Mouse (Mus musculus) left cerebral cortex, postnatal 10 days (tissue): ENCODE data around the gene Dnajc8. TPM values are rescaled to one million over a fixed set of nuclear protein-coding genes. Genes with fewer than 3 reads are reported as not detected.
"Not testable (repeated sequence)": the region's sequence is repeated elsewhere in the genome, so short reads cannot be mapped to it uniquely, and the experiment has no call there.

Experiments
- DNase-seq, 2 experiments: peaks; one replicate each; pipeline ENCODE4 v3.0.0; 2021 to 2022; ENCODE audit warnings: low spot score in 2 of 2, mixed read lengths in 1 of 2; ENCODE audit errors: extremely low spot score in 1 of 2
- intact Hi-C: fragments of 180-260 bp; cut with DNase I; formaldehyde crosslinking; loops from one replicate; pipeline ENCODE4 v1.15.1; 2025
- total RNA-seq, 2 experiments: library from RNA; stranded (reverse); gene quantifications; 2 replicates each; pipeline ENCODE4 v1.2.3; 2021

The Dnajc8 gene
- total RNA-seq, 2 experiments from 2014 or later = 74.6 to 83.5 TPM

- DNase-seq = no peak
- intact Hi-C loops = no loop called here
Observed at GRCm38 (mm10) chr4:132554221-132554620, 18.9 kb downstream of the Dnajc8 start.

- intact Hi-C loops = no loop called here
Observed at GRCm38 (mm10) chr4:132554653-132555052, 19.3 kb downstream of the Dnajc8 start.

GRCm38 (mm10) chr4:132555550-132555949 lies 20.2 kb downstream of the Dnajc8 start:
- intact Hi-C loops, DNase-seq: not testable (repeated sequence)

More at GRCm38 (mm10) chr4:132554653-132555052, 19.3 kb downstream of the Dnajc8 start:
- DNase-seq = no peak

- no peak for DNase-seq
- intact Hi-C loops = no loop called here
Observed at GRCm38 (mm10) chr4:132563261-132563660, 27.9 kb downstream of the Dnajc8 start.

- DNase-seq = peak; percentile 28 to 55
- intact Hi-C loops = no loop called here
Observed at GRCm38 (mm10) chr4:132563965-132564364, 28.6 kb downstream of the Dnajc8 start, which contains the start of gene Ptafr. Gene Ptafr, plus strand, starts transcription at chr4:132564067.

- intact Hi-C loops = loop anchor here (5.0 kb wide), 1 partner anchor 52 kb away; no protein-coding TSS in a partner anchor
- no peak for DNase-seq
Observed at GRCm38 (mm10) chr4:132565089-132565747, 29.9 kb downstream of the Dnajc8 start.

GRCm38 (mm10) chr4:132567361-132567779 lies 32.0 kb downstream of the Dnajc8 start:
- peak in 1 of 2 experiments; percentile 51 for DNase-seq
- intact Hi-C loops = loop anchor here (5.0 kb wide), 1 partner anchor 50 kb away; no protein-coding TSS in a partner anchor

- intact Hi-C loops = loop anchor here (5.0 kb wide), 1 partner anchor 48 kb away; no protein-coding TSS in a partner anchor
- DNase-seq = no peak
Observed at GRCm38 (mm10) chr4:132569115-132569514, 33.8 kb downstream of the Dnajc8 start.

GRCm38 (mm10) chr4:132571190-132571589 lies 35.8 kb downstream of the Dnajc8 start:
- no peak for DNase-seq
- intact Hi-C loops = no loop called here

GRCm38 (mm10) chr4:132573327-132573726 lies 38.0 kb downstream of the Dnajc8 start:
- intact Hi-C loops = no loop called here
- no peak for DNase-seq

- intact Hi-C loops = no loop called here
- DNase-seq = no peak
Observed at GRCm38 (mm10) chr4:132574809-132575347, 39.5 kb downstream of the Dnajc8 start.

GRCm38 (mm10) chr4:132583781-132584180 lies 48.4 kb downstream of the Dnajc8 start:
- intact Hi-C loops = no loop called here
- no peak for DNase-seq

- intact Hi-C loops = no loop called here
- DNase-seq = no peak
Observed at GRCm38 (mm10) chr4:132584975-132585374, 49.6 kb downstream of the Dnajc8 start.

- intact Hi-C loops = no loop called here
- no peak for DNase-seq
Observed at GRCm38 (mm10) chr4:132586282-132586681, 50.9 kb downstream of the Dnajc8 start.

GRCm38 (mm10) chr4:132588512-132588911 lies 53.2 kb downstream of the Dnajc8 start:
- no peak for DNase-seq
- intact Hi-C loops = no loop called here

- intact Hi-C loops = no loop called here
- DNase-seq = no peak
Observed at GRCm38 (mm10) chr4:132590642-132591041, 55.3 kb downstream of the Dnajc8 start.

GRCm38 (mm10) chr4:132592958-132593357 lies 57.6 kb downstream of the Dnajc8 start:
- intact Hi-C loops = no loop called here
- no peak for DNase-seq

GRCm38 (mm10) chr4:132594191-132594590 lies 58.8 kb downstream of the Dnajc8 start:
- intact Hi-C loops = no loop called here
- no peak for DNase-seq

- no peak for DNase-seq
- intact Hi-C loops = no loop called here
Observed at GRCm38 (mm10) chr4:132598861-132599260, 63.5 kb downstream of the Dnajc8 start.

- intact Hi-C loops = no loop called here
- no peak for DNase-seq
Observed at GRCm38 (mm10) chr4:132599764-132600163, 64.4 kb downstream of the Dnajc8 start.
